Mouse (Mus musculus) MEL (cell line): ENCODE data around the gene Pdgfra. TPM values are rescaled to one million over a fixed set of nuclear protein-coding genes. Genes with fewer than 3 reads are reported as not detected.
A peak's percentile ranks its signal among the peaks of the same experiment; 100 is the strongest.

Source experiments
- DNase-seq: peaks from one replicate; pipeline ENCODE4 v3.0.0; 2011; ENCODE audit warnings: low read depth, low spot score
- H3K27ac ChIP-seq: 2 replicates; pipeline ENCODE4 v1.5.1; 2012; ENCODE audit warnings: low read depth, mild to moderate bottlenecking, control low read depth, low read length, moderate library complexity; ENCODE audit not compliant: control insufficient read depth
- H3K27me3 ChIP-seq, 2 experiments: fragments of 150-350 bp in 1 of 2; sonication (generic) in 1 of 2; 2 replicates each; pipeline ENCODE4 v1.6.1; 2012; ENCODE audit warnings: low read length in 2 of 2, mild to moderate bottlenecking in 2 of 2, improper control_type of control experiment in 1 of 2, moderate library complexity in 1 of 2; ENCODE audit not compliant: insufficient read depth in 2 of 2, control insufficient read depth in 1 of 2
- H3K36me3 ChIP-seq, 2 experiments: 2 replicates each; pipeline ENCODE4 v1.6.1; 2012 to 2014; ENCODE audit warnings: low read length in 2 of 2, improper control_type of control experiment in 1 of 2, inconsistent platforms in 1 of 2, mild to moderate bottlenecking in 1 of 2; ENCODE audit not compliant: insufficient read depth in 2 of 2, control insufficient read depth in 1 of 2
- H3K4me1 ChIP-seq, 2 experiments: fragments of 150-350 bp in 1 of 2; sonication (generic) in 1 of 2; 2 replicates each; pipeline ENCODE4 v1.6.1; 2012; ENCODE audit warnings: low read length in 2 of 2, improper control_type of control experiment in 1 of 2, mild to moderate bottlenecking in 1 of 2; ENCODE audit not compliant: insufficient read depth in 2 of 2, control insufficient read depth in 1 of 2
- H3K4me3 ChIP-seq, 2 experiments: fragments of 150-350 bp in 1 of 2; sonication (generic) in 1 of 2; 2 replicates each; pipeline ENCODE4 v1.5.1; 2012; ENCODE audit warnings: low read depth in 2 of 2, low read length in 2 of 2, mild to moderate bottlenecking in 2 of 2, moderate library complexity in 2 of 2, control low read depth in 1 of 2, improper control_type of control experiment in 1 of 2; ENCODE audit not compliant: control insufficient read depth in 1 of 2, insufficient read depth in 1 of 2
- H3K79me2 ChIP-seq: 2 replicates; pipeline ENCODE4 v1.6.1; 2012; ENCODE audit warnings: mild to moderate bottlenecking, low read length, moderate library complexity; ENCODE audit not compliant: control insufficient read depth, poor library complexity, insufficient read depth
- H3K9ac ChIP-seq: 2 replicates; pipeline ENCODE4 v1.6.1; 2012; ENCODE audit warnings: low read depth, mild to moderate bottlenecking, control low read depth, low read length, moderate library complexity; ENCODE audit not compliant: control insufficient read depth, poor library complexity, severe bottlenecking
- H3K9me3 ChIP-seq: fragments of 150-350 bp; sonication (generic); replicated peaks from 2 replicates; pipeline ENCODE4 v1.6.1; 2012; ENCODE audit warnings: mild to moderate bottlenecking, low read length, improper control_type of control experiment, moderate library complexity; ENCODE audit not compliant: insufficient read depth
- BHLHE40 ChIP-seq: IDR thresholded peaks from 2 replicates; pipeline ENCODE4 v1.6.1; 2012; ENCODE audit warnings: low read depth, mild to moderate bottlenecking, inconsistent platforms, low read length, improper control_type of control experiment, borderline replicate concordance
- CHD1 ChIP-seq: IDR thresholded peaks from 2 replicates; pipeline ENCODE4 v1.6.1; 2012; ENCODE audit warnings: low read depth, mild to moderate bottlenecking, inconsistent platforms, low read length, improper control_type of control experiment
- CHD2 ChIP-seq: IDR thresholded peaks from 2 replicates; pipeline ENCODE4 v1.6.1; 2011; ENCODE audit warnings: low read length, improper control_type of control experiment
- E2F4 ChIP-seq: IDR thresholded peaks from 2 replicates; pipeline ENCODE4 v1.6.1; 2011; ENCODE audit warnings: low read depth, low read length, improper control_type of control experiment, borderline replicate concordance
- ELF1 ChIP-seq: IDR thresholded peaks from 2 replicates; pipeline ENCODE4 v1.6.1; 2014; ENCODE audit warnings: low read depth, mild to moderate bottlenecking, inconsistent platforms, low read length, improper control_type of control experiment, moderate library complexity
- EP300 ChIP-seq, 2 experiments: IDR thresholded peaks; 2 replicates each; pipeline ENCODE4 v1.6.1; 2011; ENCODE audit warnings: improper control_type of control experiment in 2 of 2, low read length in 2 of 2, low read depth in 1 of 2, mild to moderate bottlenecking in 1 of 2
- ETS1 ChIP-seq: IDR thresholded peaks from 2 replicates; pipeline ENCODE4 v1.6.1; 2012; ENCODE audit warnings: low read depth, mild to moderate bottlenecking, inconsistent platforms, low read length, improper control_type of control experiment, moderate library complexity
- GATA1 ChIP-seq: IDR thresholded peaks from 2 replicates; pipeline ENCODE4 v1.6.1; 2011; ENCODE audit warnings: low read depth, low read length, improper control_type of control experiment
- JUND ChIP-seq: IDR thresholded peaks from 2 replicates; pipeline ENCODE4 v1.6.1; 2011; ENCODE audit warnings: low read depth, mild to moderate bottlenecking, improper control_type of control experiment, low read length
- KAT2A ChIP-seq: conservative IDR thresholded peaks from 2 replicates; pipeline ENCODE4 v1.6.1; 2012; ENCODE audit warnings: low read depth, low read length, improper control_type of control experiment, inconsistent platforms
- MAX ChIP-seq: IDR thresholded peaks from 2 replicates; pipeline ENCODE4 v1.6.1; 2011; ENCODE audit warnings: low read length, improper control_type of control experiment
- MYB ChIP-seq: IDR thresholded peaks from 2 replicates; pipeline ENCODE4 v1.6.1; 2011; ENCODE audit warnings: mild to moderate bottlenecking, low read depth, low read length, improper control_type of control experiment
- NELFE ChIP-seq: IDR thresholded peaks from 2 replicates; pipeline ENCODE4 v1.6.1; 2011; ENCODE audit warnings: low read depth, low read length, improper control_type of control experiment
- POLR2A ChIP-seq, 2 experiments: IDR thresholded peaks; 2 replicates each; pipeline ENCODE4 v1.6.1; 2011 to 2012; ENCODE audit warnings: low read length in 2 of 2, mild to moderate bottlenecking in 2 of 2, control low read depth in 1 of 2, improper control_type of control experiment in 1 of 2, low read depth in 1 of 2, moderate library complexity in 1 of 2; ENCODE audit not compliant: control insufficient read depth in 1 of 2, insufficient read depth in 1 of 2, poor library complexity in 1 of 2
- RCOR1 ChIP-seq: IDR thresholded peaks from 2 replicates; pipeline ENCODE4 v1.6.1; 2012; ENCODE audit warnings: low read depth, mild to moderate bottlenecking, inconsistent platforms, low read length, improper control_type of control experiment
- SIN3A ChIP-seq: IDR thresholded peaks from 2 replicates; pipeline ENCODE4 v1.6.1; 2012; ENCODE audit warnings: low read length, improper control_type of control experiment, inconsistent platforms
- SMC3 ChIP-seq: IDR thresholded peaks from 2 replicates; pipeline ENCODE4 v1.6.1; 2011; ENCODE audit warnings: low read depth, low read length, improper control_type of control experiment
- TAL1 ChIP-seq: IDR thresholded peaks from 2 replicates; pipeline ENCODE4 v1.6.1; 2012; ENCODE audit warnings: mild to moderate bottlenecking, inconsistent platforms, low read length, moderate library complexity, mixed read lengths
- TCF12 ChIP-seq: IDR thresholded peaks from 2 replicates; pipeline ENCODE4 v1.6.1; 2014; ENCODE audit warnings: low read depth, mild to moderate bottlenecking, inconsistent platforms, low read length, improper control_type of control experiment, moderate library complexity
- USF1 ChIP-seq: IDR thresholded peaks from 2 replicates; pipeline ENCODE4 v1.6.1; 2014; ENCODE audit warnings: low read depth, mild to moderate bottlenecking, inconsistent platforms, low read length, improper control_type of control experiment, moderate library complexity
- ZKSCAN1 ChIP-seq: IDR thresholded peaks from 2 replicates; pipeline ENCODE4 v1.6.1; 2012; ENCODE audit warnings: low read depth, mild to moderate bottlenecking, inconsistent platforms, low read length, improper control_type of control experiment, moderate library complexity
- ZMIZ1 ChIP-seq: IDR thresholded peaks from 2 replicates; pipeline ENCODE4 v1.6.1; 2012; ENCODE audit warnings: low read depth, mild to moderate bottlenecking, inconsistent platforms, low read length, improper control_type of control experiment, moderate library complexity
- ZNF384 ChIP-seq: IDR thresholded peaks from 2 replicates; pipeline ENCODE4 v1.6.1; 2012; ENCODE audit warnings: low read depth, mild to moderate bottlenecking, inconsistent platforms, low read length, improper control_type of control experiment
- polyA plus RNA-seq, 2 experiments: library from polyadenylated mRNA; stranded (reverse) in 1 of 2; unstranded in 1 of 2; fragments of >175 nt in 1 of 2; fragments of >200 nt in 1 of 2; gene quantifications; 2 replicates each; pipeline versions ENCODE4 v1.2.1 to v1.2.4; 2012; ENCODE audit warnings: low replicate concordance in 2 of 2, low read depth in 1 of 2; ENCODE audit not compliant: insufficient read length in 2 of 2, insufficient read depth in 1 of 2, missing spikeins in 1 of 2
- total RNA-seq: library from RNA; depleted of rRNA; stranded (reverse); fragments of 300-350 nt; gene quantifications from 2 replicates; pipeline ENCODE4 v1.2.3, GENCODE M21; 2012

The Pdgfra gene
- total and polyA plus RNA-seq, 3 experiments: 0.07 TPM; not detected in 2

DNA sequence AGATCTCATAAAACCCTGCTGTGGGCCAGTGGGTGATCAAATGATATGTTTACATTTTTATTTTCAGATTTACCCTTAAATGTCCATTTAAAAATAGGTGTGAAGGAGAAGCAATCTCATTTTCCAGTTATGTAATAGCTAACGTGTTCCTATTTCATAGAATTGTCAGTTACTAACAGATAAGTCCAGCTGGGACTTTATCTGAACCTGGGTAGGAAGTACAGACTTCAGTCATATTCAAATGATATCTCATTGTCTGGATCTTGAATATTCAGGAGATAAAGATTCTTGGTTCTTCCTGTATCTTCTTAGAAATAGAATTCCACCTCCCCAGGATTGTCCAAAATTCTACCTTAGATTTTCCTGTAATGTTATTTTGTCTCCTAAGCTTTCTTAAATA lies 5.6 kb upstream of the Pdgfra start:
- H3K79me2 ChIP-seq: no peaks in the 10 kb centered on the region
- H3K9me3 ChIP-seq: no peaks in the 10 kb centered on the region
- H3K27me3 ChIP-seq: peaks cover 0 to 1% of the 10 kb centered on the region in 2 experiments; a peak in 2 of 4 replicates
- H3K27ac ChIP-seq: no peak overlapping the region
- no peak for TF ChIP-seq ZKSCAN1
- TF ChIP-seq POLR2A (IDR thresholded peaks at IDR 0.05; ENCODE audit: control insufficient read depth in 1 of 2, insufficient read depth in 1 of 2, low read depth in 1 of 2, low read length in 2 of 2, poor library complexity in 1 of 2): no peak
- TF ChIP-seq TCF12: peak; percentile 44; the same call in 1 of the 2 replicates
- peak; percentile 83 for TF ChIP-seq ETS1
- TF ChIP-seq SIN3A: 0 out of 2 replicates have a peak, but pooled peaks have one; percentile 22
- TF ChIP-seq EP300 (IDR thresholded peaks at IDR 0.05; ENCODE audit: low read depth in 1 of 2, low read length in 2 of 2): peak; percentile 69 to 74
- no peak for TF ChIP-seq E2F4
- TF ChIP-seq RCOR1: peak; percentile 34; the same call in 1 of the 2 replicates
- no peak for TF ChIP-seq USF1
- peak; percentile 70; the same call in 1 of the 2 replicates for TF ChIP-seq GATA1
- H3K36me3 ChIP-seq: peaks cover 0 to 9% of the 10 kb centered on the region in 2 experiments; a peak in 2 of 4 replicates
- H3K4me3 ChIP-seq: no peak overlapping the region
- no peak overlapping the region for H3K9ac ChIP-seq
- DNase-seq: no peak
- H3K4me1 ChIP-seq: peaks cover 5 to 6% of the 10 kb centered on the region in 2 experiments; a peak in 3 of 4 replicates

DNA sequence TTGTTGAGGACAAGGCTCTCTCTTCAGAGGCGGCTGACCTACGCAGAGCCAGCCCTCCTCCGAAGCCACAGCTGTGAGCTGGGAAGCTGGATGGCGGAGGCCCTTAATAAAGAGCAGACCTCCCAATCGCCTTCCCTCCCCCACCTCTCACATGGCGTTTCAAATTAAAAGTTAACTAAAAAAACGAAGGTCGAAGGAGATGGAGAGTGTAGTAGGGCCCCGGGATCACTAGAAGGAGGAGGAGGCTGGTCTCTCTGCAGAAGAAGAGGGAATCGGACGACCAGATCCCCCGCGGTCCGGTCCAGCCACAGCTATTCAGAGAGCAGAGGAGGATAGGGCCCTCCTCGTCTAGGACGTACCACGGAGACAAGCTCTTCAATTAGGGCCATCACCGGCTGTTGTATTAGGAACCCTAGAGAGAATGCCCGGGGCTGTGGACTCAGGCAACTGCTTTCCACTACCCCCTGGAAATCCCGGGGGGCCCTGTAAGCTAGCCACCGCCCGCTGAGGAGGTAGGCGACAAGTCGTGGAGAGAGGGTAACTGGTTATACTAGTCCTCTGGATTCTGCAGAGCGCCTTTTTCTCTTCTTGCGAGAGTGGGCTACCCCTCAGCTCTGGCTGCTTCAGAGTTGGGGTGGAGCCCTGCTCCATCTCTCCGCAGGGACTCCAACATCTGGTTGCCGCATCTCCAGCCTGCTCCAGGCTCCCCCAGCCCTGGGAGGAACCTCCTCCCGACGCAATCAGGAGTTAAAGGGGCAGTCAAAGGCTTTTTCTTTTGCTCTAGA lies 3.6 kb upstream of the Pdgfra start:
- no peaks in the 10 kb centered on the region; a peak in 1 of 4 replicates for H3K27me3 ChIP-seq
- DNase-seq: no peak
- H3K79me2 ChIP-seq: no peaks in the 10 kb centered on the region
- no peak overlapping the region for H3K4me3 ChIP-seq
- H3K27ac ChIP-seq: no peak overlapping the region
- no peak for TF ChIP-seq ELF1
- no peak for TF ChIP-seq MYB
- no peak for TF ChIP-seq POLR2A (IDR thresholded peaks at IDR 0.05; ENCODE audit: control insufficient read depth in 1 of 2, insufficient read depth in 1 of 2, low read depth in 1 of 2, low read length in 2 of 2, poor library complexity in 1 of 2)
- no peak for TF ChIP-seq ZMIZ1
- no peak for TF ChIP-seq MAX
- no peak for TF ChIP-seq NELFE
- no peak for TF ChIP-seq TAL1
- no peak for TF ChIP-seq GATA1
- TF ChIP-seq BHLHE40: no peak
- TF ChIP-seq ZNF384: no peak
- no peak for TF ChIP-seq SMC3
- no peak for TF ChIP-seq CHD1
- no peak for TF ChIP-seq JUND
- TF ChIP-seq USF1: no peak
- no peak for TF ChIP-seq CHD2
- no peak for TF ChIP-seq KAT2A
- TF ChIP-seq SIN3A: no peak
- TF ChIP-seq ZKSCAN1: no peak
- TF ChIP-seq, all 39 proteins: peak for 0
- peaks cover 3 to 5% of the 10 kb centered on the region in 2 experiments; a peak in 3 of 4 replicates for H3K4me1 ChIP-seq
- peaks cover 0 to 9% of the 10 kb centered on the region in 2 experiments; a peak in 2 of 4 replicates for H3K36me3 ChIP-seq
- no peak overlapping the region for H3K9ac ChIP-seq
- H3K9me3 ChIP-seq: no peaks in the 10 kb centered on the region
